In genomic region chr15:83299450-83299849, GRCm38 (mm10) we compare ENCODE assay signal across 27 mouse cellular contexts. TPM values are rescaled to one million over a fixed set of nuclear protein-coding genes. Genes with fewer than 3 reads are reported as not detected.
DNase-seq lines count a peak whose midpoint lies in the region; ATAC-seq and TF ChIP-seq lines count a peak whose summit lies in the region.
"Had no signal": no experiment of that assay in that cellular context is flagged by ENCODE, and none has a peak within 500 bp of the region (broad histone marks: within the 10 kb centered on the region; RNA-seq: fewer than 3 reads in every experiment).

No protein-coding gene starts in this region.

- no peak overlapping the region for H3K4me3 ChIP-seq in gastrocnemius, adult 2 months
- H3K4me3 ChIP-seq in layer of hippocampus, adult 2 months: no peak overlapping the region
- H3K4me3 ChIP-seq in liver, embryonic 14.5 days (ENCODE audit: insufficient read depth in 1 of 2, low read depth in 2 of 2, low read length in 2 of 2): no peak overlapping the region
- H3K4me3 ChIP-seq in liver, embryonic 11.5 days (ENCODE audit: low read depth, low read length): no peak overlapping the region
- H3K4me3 ChIP-seq: embryonic facial prominence, embryonic 10.5 days; embryonic facial prominence, embryonic 13.5 days; erythroblast, embryonic 14.5 days; forebrain, embryonic 12.5 days; forebrain, embryonic 15.5 days; heart, embryonic 10.5 days; heart, embryonic 13.5 days had no signal

- no peaks in the 10 kb centered on the region for H3K27me3 ChIP-seq in liver, embryonic 14.5 days (ENCODE audit: control insufficient read depth, insufficient read depth, low read length)
- H3K27me3 ChIP-seq in liver, embryonic 11.5 days (replicated peaks; ENCODE audit: control insufficient read depth, insufficient read depth, low read length): no peaks in the 10 kb centered on the region
- H3K27me3 ChIP-seq: embryonic facial prominence, embryonic 13.5 days; forebrain, embryonic 12.5 days; forebrain, embryonic 15.5 days; heart, embryonic 13.5 days had no signal

- 81% methylated on average over 7 of the region's 7 CpGs for WGBS in liver, embryonic 14.5 days (ENCODE audit: insufficient replicate concordance)
- WGBS in liver, embryonic 11.5 days: 87% methylated on average over 7 of the region's 7 CpGs

- H3K4me1 ChIP-seq in liver, embryonic 14.5 days (replicated peaks; ENCODE audit: control insufficient read depth in 2 of 2, insufficient read depth in 2 of 2, low read length in 1 of 2): peaks cover 0 to 15% of the 10 kb centered on the region in 2 experiments; a peak in 3 of 4 replicates
- 0 out of 2 replicates have a peak, but pooled peaks cover 2% of the 10 kb centered on the region for H3K4me1 ChIP-seq in liver, embryonic 11.5 days (replicated peaks; ENCODE audit: control insufficient read depth, insufficient read depth, low read length)

- H3K27ac ChIP-seq in gastrocnemius, adult 2 months: peak overlapping the region; percentile 65; the same call in 1 of the 2 replicates
- peak overlapping the region; percentile 64 for H3K27ac ChIP-seq in layer of hippocampus, adult 2 months
- H3K27ac ChIP-seq in liver, embryonic 14.5 days: peak overlapping the region; percentile 4; the same call in 1 of the 2 replicates
- no peak overlapping the region for H3K27ac ChIP-seq in liver, embryonic 11.5 days (ENCODE audit: low read depth, low read length)
- H3K27ac ChIP-seq: embryonic facial prominence, embryonic 10.5 days; embryonic facial prominence, embryonic 13.5 days; forebrain, embryonic 12.5 days; forebrain, embryonic 15.5 days; heart, embryonic 10.5 days; heart, embryonic 13.5 days had no signal

- no peak for DNase-seq in gastrocnemius, adult 2 months
- DNase-seq in gastrocnemius, adult 8-10 months (ENCODE audit: low spot score in 2 of 2): no peak
- DNase-seq in layer of hippocampus, adult 2 months (ENCODE audit: low spot score in 2 of 2): no peak
- DNase-seq in layer of hippocampus, postnatal 14 days (ENCODE audit: low spot score in 2 of 2): no peak
- no peak for DNase-seq in liver, embryonic 14.5 days (ENCODE audit: low read depth in 3 of 3, low spot score in 3 of 3)
- DNase-seq in liver, embryonic 11.5 days (ENCODE audit: low spot score): no peak
- no peak for DNase-seq in left cerebral cortex, postnatal 14 days (ENCODE audit: low spot score in 2 of 2)
- DNase-seq: adrenal gland, adult 8-10 months; adrenal gland, postnatal 25 days; cerebellum, adult 11-12 months; cerebellum, adult 8-10 months; cerebellum, postnatal 10 days; cerebellum, postnatal 36 days; embryo, embryonic 11 days; gastrocnemius, postnatal 14 days; heart, adult 11 months; heart, postnatal 14 days; heart, postnatal 4 days had no signal

- TF ChIP-seq EP300 in liver, embryonic 14.5 days (IDR thresholded peaks at IDR 0.05; ENCODE audit: low read depth): no peak

- H3K36me3 ChIP-seq in liver, embryonic 14.5 days (replicated peaks; ENCODE audit: control insufficient read depth, insufficient read depth, low read depth): no peaks in the 10 kb centered on the region
- H3K36me3 ChIP-seq in liver, embryonic 11.5 days (ENCODE audit: control insufficient read depth, insufficient read depth, low read length): 0 out of 2 replicates have a peak, but pooled peaks cover 3% of the 10 kb centered on the region
- H3K36me3 ChIP-seq: forebrain, embryonic 15.5 days had no signal

- no peak overlapping the region for H3K4me2 ChIP-seq in liver, embryonic 14.5 days (ENCODE audit: low read depth)
- H3K4me2 ChIP-seq in liver, embryonic 11.5 days: no peak overlapping the region
- H3K4me2 ChIP-seq: embryonic facial prominence, embryonic 13.5 days; forebrain, embryonic 12.5 days; forebrain, embryonic 15.5 days; heart, embryonic 13.5 days; hindbrain, embryonic 14.5 days had no signal

- TF ChIP-seq CTCF in gastrocnemius, adult 2 months (IDR thresholded peaks at IDR 0.05): no peak
- no peak for TF ChIP-seq CTCF in layer of hippocampus, adult 2 months (conservative IDR thresholded peaks at IDR 0.05)
- no peak for TF ChIP-seq CTCF in liver, embryonic 14.5 days (IDR thresholded peaks at IDR 0.05; ENCODE audit: low read depth)

- intact Hi-C loops in gastrocnemius, adult 2 months (cut with DNase I): no loop called here
- intact Hi-C loops in left cerebral cortex, postnatal 14 days (cut with DNase I): no loop called here

- ATAC-seq in liver, embryonic 14.5 days (ENCODE audit: insufficient read depth): peak; percentile 54; the same call in 1 of the 2 replicates
- ATAC-seq in liver, embryonic 11.5 days (replicated peaks; ENCODE audit: low FRiP score): no peak
- ATAC-seq: activated CD4-positive, CD25-positive, alpha-beta regulatory T cell, adult 4 months; forebrain, embryonic 15.5 days had no signal

- H3K9ac ChIP-seq in liver, embryonic 14.5 days (replicated peaks): no peak overlapping the region
- H3K9ac ChIP-seq in liver, embryonic 11.5 days (ENCODE audit: low read depth, low read length): no peak overlapping the region
- H3K9ac ChIP-seq: embryonic facial prominence, embryonic 13.5 days; forebrain, embryonic 12.5 days; forebrain, embryonic 15.5 days; heart, embryonic 13.5 days; hindbrain, embryonic 14.5 days had no signal

- H3K9me3 ChIP-seq in liver, embryonic 14.5 days (ENCODE audit: control insufficient read depth, low read length): no peaks in the 10 kb centered on the region
- H3K9me3 ChIP-seq in liver, embryonic 11.5 days (ENCODE audit: control insufficient read depth, low read length): no peaks in the 10 kb centered on the region
- H3K9me3 ChIP-seq: embryonic facial prominence, embryonic 10.5 days; embryonic facial prominence, embryonic 13.5 days; forebrain, embryonic 12.5 days; forebrain, embryonic 15.5 days; heart, embryonic 10.5 days; heart, embryonic 13.5 days had no signal

RNA-seq across cellular contexts. Expression of gene A4galt, which starts 47.9 kb away (rescaled TPM):
- total RNA-seq in gastrocnemius, adult 2 months (2021): 1 to 10 TPM; 2.8 to 4.0 TPM
- total RNA-seq in gastrocnemius, adult 8-10 months (2022): 1 to 10 TPM; 1.0 to 2.3 (median 2.0) TPM
- total RNA-seq in layer of hippocampus, adult 2 months (2021): 1 to 10 TPM; 3.2 to 3.6 TPM
- total RNA-seq in layer of hippocampus, postnatal 14 days (2021): 1 to 10 TPM; 1.8 to 1.9 TPM
- polyA plus RNA-seq in liver, embryonic 14.5 days (2012; rRNA removed): 0.05 and 0.07 TPM in 2 replicates
- 0.08 TPM in 1 of 2 replicates, not detected in the other for polyA plus RNA-seq in liver, embryonic 14.5 days (2014; fragmentation: Nextera tagmentation; extraction: Ambion mirVana)
- 0.12 TPM in 1 of 2 replicates, not detected in the other for polyA plus RNA-seq in liver, embryonic 11.5 days (2014; fragmentation: Nextera tagmentation; extraction: Ambion mirVana)
- 1 to 10 TPM; 2.4 to 3.5 TPM for total RNA-seq in left cerebral cortex, postnatal 14 days (2021)
- polyA plus RNA-seq: activated CD4-positive, CD25-positive, alpha-beta regulatory T cell, adult 4 months; erythroblast, embryonic 14.5 days; heart, embryonic 10.5 days had no signal

RNA-seq across cellular contexts. Expression of gene Arfgap3, which starts 50.6 kb away (rescaled TPM):
- total RNA-seq in gastrocnemius, adult 2 months (2021): 1 to 10 TPM; 6.0 to 6.7 TPM
- total RNA-seq in gastrocnemius, adult 8-10 months (2022): 1 to 10 TPM; 4.4 to 5.2 (median 4.8) TPM
- 10 to 100 TPM; 17.3 to 17.5 TPM for total RNA-seq in layer of hippocampus, adult 2 months (2021)
- total RNA-seq in layer of hippocampus, postnatal 14 days (2021): 10 to 100 TPM; 17.1 to 21.1 TPM
- 10.1 and 10.9 TPM in 2 replicates for polyA plus RNA-seq in liver, embryonic 14.5 days (2012; rRNA removed)
- 15.3 and 16.6 TPM in 2 replicates for polyA plus RNA-seq in liver, embryonic 14.5 days (2014; fragmentation: Nextera tagmentation; extraction: Ambion mirVana)
- polyA plus RNA-seq in liver, embryonic 11.5 days (2014; fragmentation: Nextera tagmentation; extraction: Ambion mirVana): 26.3 and 26.7 TPM in 2 replicates
- 10 to 100 TPM; 19.9 to 21.3 TPM for total RNA-seq in left cerebral cortex, postnatal 14 days (2021)
